Mouse (Mus musculus): Measurements from ENCODE around the gene Nras. TPM values are rescaled to one million over a fixed set of nuclear protein-coding genes. Genes with fewer than 3 reads are reported as not detected.

Gene Nras
- polyA plus RNA-seq (2012; rRNA removed; ENCODE audit: low replicate concordance), result 12.0 and 29.8 TPM in 2 replicates

DNA sequence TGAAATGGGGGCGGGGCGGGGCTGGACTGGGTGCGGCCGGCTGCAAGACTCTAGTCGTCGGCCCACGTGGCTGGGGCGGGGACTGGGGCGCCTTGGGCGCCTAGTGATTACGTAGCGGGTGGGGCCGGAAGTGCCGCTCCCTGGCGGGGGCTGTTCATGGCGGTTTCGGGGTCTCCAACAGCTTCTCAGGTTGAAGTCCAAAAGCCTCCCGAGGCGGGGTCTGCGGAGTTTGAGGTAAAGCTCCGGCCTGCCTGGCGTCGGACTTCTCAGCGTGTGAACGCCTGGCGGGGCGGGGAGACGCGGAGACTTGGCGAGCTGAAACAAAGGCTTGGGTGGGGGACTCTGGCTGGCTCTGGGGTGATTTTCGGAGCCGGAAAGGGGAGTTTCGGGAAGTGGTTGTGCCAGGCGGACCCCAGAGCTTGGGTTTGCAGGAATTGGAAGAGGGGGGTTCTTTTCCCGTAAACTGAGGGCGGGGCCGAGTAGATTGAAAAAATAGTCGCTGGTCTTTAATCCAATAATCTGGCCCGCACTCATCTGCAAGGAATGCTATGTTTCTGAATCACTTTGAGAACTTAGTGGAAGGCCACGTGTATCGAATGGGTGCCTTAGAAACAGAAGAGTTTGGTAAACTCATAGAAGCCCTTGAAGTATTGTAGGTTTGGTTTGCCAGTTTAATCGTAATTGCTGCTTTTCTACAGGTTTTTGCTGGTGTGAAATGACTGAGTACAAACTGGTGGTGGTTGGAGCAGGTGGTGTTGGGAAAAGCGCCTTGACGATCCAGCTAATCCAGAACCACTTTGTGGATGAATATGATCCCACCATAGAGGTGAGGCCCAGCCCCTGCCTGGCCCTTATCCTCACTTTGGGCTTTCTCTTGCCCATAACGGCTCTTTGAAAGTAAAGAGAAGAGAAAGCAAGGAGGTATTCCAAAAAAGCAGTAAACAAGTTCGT, at the start of gene Nras:
Gene Nras, plus strand, starts transcription at position 79 of the 951 bp plus-strand sequence.

DNA sequence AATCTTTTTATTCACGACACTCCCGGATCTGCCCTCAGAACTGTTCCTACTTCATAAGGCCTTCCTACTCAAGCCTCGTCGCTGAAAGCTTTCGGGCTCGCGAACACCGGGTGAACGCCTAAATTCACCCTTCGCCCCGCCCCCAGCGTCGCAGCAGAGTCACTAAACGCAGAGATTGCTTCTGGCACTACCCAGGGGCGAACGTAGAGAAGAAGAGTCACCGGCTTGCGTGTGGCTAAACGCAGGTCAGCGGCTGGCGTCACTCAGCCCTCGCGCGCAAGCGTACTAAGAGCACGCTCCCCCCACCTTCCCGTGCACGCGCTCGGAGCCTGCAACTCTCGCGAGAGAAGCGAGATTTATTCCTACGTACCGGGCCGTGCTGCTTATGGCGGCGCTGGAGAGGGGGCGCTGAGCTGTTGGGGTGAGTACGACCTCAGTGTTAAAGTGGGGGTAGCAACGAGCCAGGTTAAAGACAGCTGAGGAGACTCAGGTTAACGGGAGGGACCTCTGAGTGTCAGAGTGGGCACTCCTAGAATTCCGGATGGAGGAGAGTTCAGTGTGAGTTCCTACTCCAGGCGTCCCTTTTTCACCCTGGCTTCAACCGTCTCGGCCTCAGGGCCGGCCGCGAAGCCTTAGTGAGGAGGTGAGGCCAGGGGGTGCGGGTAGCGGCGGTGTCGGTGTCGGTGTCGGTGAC, 37.7 kb upstream of the Nras start, which contains the start of gene Csde1:
Gene Csde1, plus strand, starts transcription at position 178 of the 694 bp plus-strand sequence.

DNA sequence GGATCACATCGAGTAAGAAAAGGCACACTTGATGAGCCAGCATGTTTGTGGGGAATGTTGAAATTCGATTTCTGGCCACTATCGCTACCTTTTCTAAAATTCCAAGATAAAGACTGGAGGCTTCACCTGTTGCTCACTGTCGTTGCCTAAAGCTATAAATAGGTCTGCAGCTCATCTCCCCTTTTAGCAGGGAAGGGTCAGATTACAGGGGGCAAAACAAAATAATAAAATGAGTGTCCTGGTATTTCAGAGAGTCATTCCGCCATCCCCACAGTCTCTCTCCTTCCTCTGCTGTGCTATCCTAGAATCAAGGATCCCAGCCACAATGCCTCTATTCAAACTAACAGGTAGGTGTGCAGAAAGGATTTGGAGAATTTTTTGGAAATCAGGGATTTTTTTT, 15.7 kb downstream of the Nras start, which contains the start of gene Ampd1:
Gene Ampd1, plus strand, starts transcription at position 244 of the 400 bp plus-strand sequence.

DNA sequence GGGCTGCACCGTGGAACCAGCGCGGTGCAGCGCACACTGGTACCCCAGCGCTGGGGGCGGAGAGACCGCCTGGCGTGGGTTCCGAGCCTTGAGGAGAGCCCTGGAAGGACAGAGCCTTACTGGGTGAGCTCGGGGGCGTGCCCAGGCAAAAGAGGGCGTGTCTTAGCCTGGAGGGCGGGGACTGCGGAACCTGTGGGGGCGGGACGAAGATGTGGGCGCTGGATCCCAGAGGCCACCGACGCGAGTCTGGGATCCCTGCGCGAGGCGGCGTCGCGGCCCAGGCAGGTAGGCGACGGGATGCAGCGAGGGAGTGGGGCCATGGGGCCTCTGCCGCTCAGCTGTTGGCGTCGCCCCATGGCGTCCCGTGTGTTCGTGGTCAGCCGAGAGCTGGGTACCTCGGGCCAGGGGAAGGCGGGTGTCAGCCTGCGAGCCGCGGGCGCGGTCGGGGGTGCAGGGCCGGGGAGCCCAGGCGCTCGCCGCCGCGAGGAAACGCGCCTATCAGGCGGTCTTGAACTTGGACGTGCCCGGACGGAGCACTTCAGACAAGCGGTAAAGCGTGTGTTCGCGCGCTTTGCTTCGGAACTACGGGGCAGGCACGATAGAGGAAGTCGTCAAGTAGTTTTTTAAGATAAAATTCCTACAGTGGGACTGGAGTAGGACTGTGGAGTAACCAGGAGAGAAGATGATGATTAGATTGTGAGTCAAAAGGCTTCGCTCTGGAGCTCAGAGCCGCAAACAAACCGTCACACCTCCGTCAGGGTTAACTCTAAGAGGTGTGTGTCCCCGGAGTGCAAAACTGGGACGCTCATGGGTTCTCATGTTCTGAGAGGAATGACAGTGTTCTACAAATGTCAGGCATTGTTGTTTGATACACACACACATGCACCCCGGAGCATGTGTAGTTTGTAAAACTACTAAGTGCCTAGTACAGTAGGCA, 44.6 kb downstream of the Nras start, which contains the start of gene Dennd2c:
Gene Dennd2c, plus strand, starts transcription at position 151 of the 937 bp plus-strand sequence.

Other genes with a start within 250 kb of the Nras start
- not detected in 2 replicates for gene Sycp1, start 122.2 kb upstream of the Nras start, polyA plus RNA-seq (2012; rRNA removed; ENCODE audit: low replicate concordance)
- not detected in 2 replicates for gene Nr1h5, start 94.2 kb upstream of the Nras start, polyA plus RNA-seq (2012; rRNA removed; ENCODE audit: low replicate concordance)
- gene Sike1, start 62.6 kb upstream of the Nras start, polyA plus RNA-seq (2012; rRNA removed; ENCODE audit: low replicate concordance), result 17.6 and 27.7 TPM in 2 replicates
- 18.7 and 55.8 TPM in 2 replicates for gene Csde1, start 37.9 kb upstream of the Nras start, polyA plus RNA-seq (2012; rRNA removed; ENCODE audit: low replicate concordance)
- 1.1 and 210 TPM in 2 replicates for gene Ampd1, start 15.7 kb downstream of the Nras start, polyA plus RNA-seq (2012; rRNA removed; ENCODE audit: low replicate concordance)
- gene Dennd2c, start 44.3 kb downstream of the Nras start, polyA plus RNA-seq (2012; rRNA removed; ENCODE audit: low replicate concordance), result 1.1 and 3.1 TPM in 2 replicates
- 17.3 and 21.6 TPM in 2 replicates for gene Bcas2, start 113.4 kb downstream of the Nras start, polyA plus RNA-seq (2012; rRNA removed; ENCODE audit: low replicate concordance)
- gene Trim33, start 221.0 kb downstream of the Nras start, polyA plus RNA-seq (2012; rRNA removed; ENCODE audit: low replicate concordance), result 8.7 and 16.7 TPM in 2 replicates

Data from mammary gland, adult 2 months (tissue).